Mouse (Mus musculus) CH12.LX (cell line): ENCODE data around the gene Pskh1. TPM values are rescaled to one million over a fixed set of nuclear protein-coding genes. Genes with fewer than 3 reads are reported as not detected.

ENCODE experiments used
- DNase-seq: peaks from one replicate; pipeline ENCODE4 v3.0.0-alpha.2; 2013; ENCODE audit errors: extremely low read depth
- H3K27ac ChIP-seq: 2 replicates; pipeline ENCODE4 v1.5.1; 2012; ENCODE audit warnings: low read depth, mild to moderate bottlenecking, control low read depth, moderate library complexity; ENCODE audit not compliant: insufficient read depth
- H3K27me3 ChIP-seq: replicated peaks from 2 replicates; pipeline ENCODE3; 2012; ENCODE audit warnings: inconsistent platforms
- H3K36me3 ChIP-seq, 2 experiments: replicated peaks in 1 of 2; 2 replicates each; pipeline versions ENCODE3 to v1.6.1; 2012; ENCODE audit warnings: inconsistent platforms in 1 of 2, low read length in 1 of 2, mild to moderate bottlenecking in 1 of 2, mixed read lengths in 1 of 2, moderate library complexity in 1 of 2; ENCODE audit not compliant: control insufficient read depth in 1 of 2, insufficient read depth in 1 of 2
- H3K4me1 ChIP-seq, 2 experiments: 2 replicates each; pipeline ENCODE4 v1.6.1; 2012; ENCODE audit warnings: inconsistent platforms in 1 of 2, moderate library complexity in 1 of 2; ENCODE audit not compliant: insufficient read depth in 2 of 2, control insufficient read depth in 1 of 2
- H3K4me2 ChIP-seq: 2 replicates; pipeline ENCODE4 v1.6.1; 2012; ENCODE audit warnings: low read depth, mild to moderate bottlenecking, control low read depth; ENCODE audit not compliant: poor library complexity, insufficient read depth, severe bottlenecking
- H3K4me3 ChIP-seq, 3 experiments: fragments of 150-350 bp in 1 of 3; sonication (generic) in 1 of 3; replicated peaks in 1 of 3; 2 replicates each; pipeline versions ENCODE3 to v1.5.1; 2011 to 2012; ENCODE audit warnings: low read depth in 2 of 3, low read length in 2 of 3, mild to moderate bottlenecking in 2 of 3, moderate library complexity in 2 of 3, control low read depth in 1 of 3, improper control_type of control experiment in 1 of 3, inconsistent platforms in 1 of 3, mixed read lengths in 1 of 3; ENCODE audit not compliant: poor library complexity in 1 of 3
- H3K79me2 ChIP-seq: replicated peaks from 2 replicates; pipeline ENCODE4 v1.6.1; 2012; ENCODE audit warnings: mild to moderate bottlenecking, moderate library complexity; ENCODE audit not compliant: control insufficient read depth, poor library complexity, insufficient read depth, severe bottlenecking; ENCODE audit errors: extremely low read depth
- H3K9ac ChIP-seq: 2 replicates; pipeline ENCODE4 v1.6.1; 2012; ENCODE audit warnings: low read depth, mild to moderate bottlenecking, control low read depth, moderate library complexity; ENCODE audit not compliant: insufficient read depth
- H3K9me3 ChIP-seq: replicated peaks from 2 replicates; pipeline ENCODE3; 2012; ENCODE audit warnings: low read length, inconsistent platforms, mixed read lengths
- E2F4 ChIP-seq: IDR thresholded peaks from 2 replicates; pipeline ENCODE4 v1.6.1; 2011; ENCODE audit warnings: low read depth, low read length, improper control_type of control experiment; ENCODE audit not compliant: insufficient replicate concordance
- HCFC1 ChIP-seq: IDR thresholded peaks from 2 replicates; pipeline ENCODE4 v1.6.1; 2012; ENCODE audit warnings: low read depth, mild to moderate bottlenecking, inconsistent platforms, low read length, improper control_type of control experiment
- IRF4 ChIP-seq: IDR thresholded peaks from 2 replicates; pipeline ENCODE4 v1.6.1; 2014; ENCODE audit warnings: low read depth, mild to moderate bottlenecking, inconsistent platforms, low read length, improper control_type of control experiment
- JUN ChIP-seq: IDR thresholded peaks from 2 replicates; pipeline ENCODE4 v1.6.1; 2011; ENCODE audit warnings: low read depth, mild to moderate bottlenecking, low read length, improper control_type of control experiment, moderate library complexity; ENCODE audit not compliant: insufficient read depth
- MAFK ChIP-seq: IDR thresholded peaks from 2 replicates; pipeline ENCODE4 v1.6.1; 2011; ENCODE audit warnings: low read length, improper control_type of control experiment; ENCODE audit not compliant: insufficient replicate concordance
- MAZ ChIP-seq: IDR thresholded peaks from 2 replicates; pipeline ENCODE4 v1.6.1; 2012; ENCODE audit warnings: low read depth, mild to moderate bottlenecking, inconsistent platforms, low read length, improper control_type of control experiment, moderate library complexity
- NELFE ChIP-seq: IDR thresholded peaks from 2 replicates; pipeline ENCODE4 v1.6.1; 2011; ENCODE audit warnings: low read depth, low read length, improper control_type of control experiment
- POLR2A ChIP-seq: IDR thresholded peaks from 2 replicates; pipeline ENCODE4 v1.6.1; 2011; ENCODE audit warnings: low read depth, mild to moderate bottlenecking, improper control_type of control experiment, low read length
- UBTF ChIP-seq: IDR thresholded peaks from 2 replicates; pipeline ENCODE4 v1.6.1; 2012; ENCODE audit warnings: low read depth, mild to moderate bottlenecking, inconsistent platforms, low read length, improper control_type of control experiment, moderate library complexity
- USF1 ChIP-seq: IDR thresholded peaks from 2 replicates; pipeline ENCODE4 v1.6.1; 2014; ENCODE audit warnings: low read depth, mild to moderate bottlenecking, inconsistent platforms, low read length, improper control_type of control experiment
- ZC3H11A ChIP-seq: IDR thresholded peaks from 2 replicates; pipeline ENCODE4 v1.6.1; 2012; ENCODE audit warnings: low read depth, mild to moderate bottlenecking, inconsistent platforms, low read length, improper control_type of control experiment
- ZMIZ1 ChIP-seq: IDR thresholded peaks from 2 replicates; pipeline ENCODE4 v1.6.1; 2012; ENCODE audit warnings: low read depth, mild to moderate bottlenecking, inconsistent platforms, low read length, improper control_type of control experiment
- dilution Hi-C: fragments of 300-500 bp; cut with MboI; formaldehyde crosslinking; loops from 2 replicates; pipeline ENCODE4 v1.14.3; 2020; ENCODE audit warnings: low sequenced_read_pairs; ENCODE audit not compliant: extremely low pct_unique_long_range_greater_than_20kb, extremely low pct_ligation_motif_present
- in situ Hi-C: fragments of 300-500 bp; cut with MboI; formaldehyde crosslinking; loops from 3 replicates; pipeline ENCODE4 v1.14.3; 2019; ENCODE audit warnings: low sequenced_read_pairs, low pct_ligation_motif_present, low pct_unique_long_range_greater_than_20kb, mixed read lengths
- polyA plus RNA-seq: library from polyadenylated mRNA; unstranded; fragments of >175 nt; gene quantifications from 2 replicates; pipeline ENCODE4 v1.2.1, GENCODE M21; 2012; ENCODE audit warnings: low read depth; ENCODE audit not compliant: insufficient read length
- total RNA-seq, 2 experiments: library from RNA; depleted of rRNA; stranded (reverse); fragments of 300-350 nt in 1 of 2; fragments of >200 nt in 1 of 2; gene quantifications; 2 replicates each; pipeline ENCODE4 v1.2.3; 2012 to 2014

The Pskh1 gene
- total and polyA plus RNA-seq, 3 experiments = 11.0 to 12.9 (median 12.3) TPM

GRCm38 (mm10) chr8:105943321-105943739 is 43.1 kb downstream of the Pskh1 start, which contains the start of gene Lcat:
TSS of gene Lcat (minus strand) at chr8:105943382.
- H3K4me3 ChIP-seq = no peak within 1 kb of the TSS

DNA sequence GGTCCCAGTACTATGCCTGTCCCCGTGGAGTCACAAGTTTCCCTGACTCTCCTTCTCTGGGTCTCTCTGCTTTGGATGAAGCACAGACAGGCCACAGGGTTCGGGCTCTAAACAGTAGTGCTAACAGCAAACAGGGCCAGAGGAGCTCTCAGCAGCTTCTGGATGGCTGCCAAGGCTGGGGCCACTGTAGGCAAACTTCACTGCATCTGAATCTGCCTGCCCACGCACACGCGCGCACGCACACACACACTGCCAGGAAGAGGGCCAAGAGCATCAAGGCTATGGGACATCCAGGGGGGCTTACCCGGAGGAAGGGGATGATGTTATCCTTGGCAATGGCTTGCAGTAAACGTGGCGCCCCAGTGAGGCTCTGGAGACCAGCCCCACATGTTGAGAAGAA is 49.1 kb downstream of the Pskh1 start:
- Histone ChIP-seq H3K27ac (no peak overlapping the region), H3K4me3 (no peak overlapping the region), H3K9me3 (no peaks in the 10 kb centered on the region), H3K4me1 (peaks cover 5 to 17% of the 10 kb centered on the region in 2 experiments), H3K79me2 (no peaks in the 10 kb centered on the region)
- TF ChIP-seq ZMIZ1 = no peak
- no peak for TF ChIP-seq HCFC1
- no peak for TF ChIP-seq ZC3H11A
- no peak for TF ChIP-seq NELFE
- TF ChIP-seq USF1 = no peak
- no peak for TF ChIP-seq MAFK
- TF ChIP-seq, all 38 proteins: peak for 0
- no peak for DNase-seq
- dilution Hi-C loops (no loop called here), in situ Hi-C loops (no loop called here)
- Histone ChIP-seq H3K27me3 (no peaks in the 10 kb centered on the region), H3K9ac (no peak overlapping the region), H3K4me2 (no peak overlapping the region), H3K36me3 (peaks cover 19 to 88% of the 10 kb centered on the region in 2 experiments)

More at GRCm38 (mm10) chr8:105943321-105943739, 43.1 kb downstream of the Pskh1 start, which contains the start of gene Lcat:
- Histone ChIP-seq H3K4me1 (peaks cover 0 to 15% of the 10 kb centered on the region in 2 experiments; a peak in 2 of 4 replicates), H3K4me2 (no peak within 1 kb of the TSS), H3K9me3 (no peaks in the 10 kb centered on the region), H3K79me2 (no peaks in the 10 kb centered on the region), H3K36me3 (peaks cover 22 to 71% of the 10 kb centered on the region in 2 experiments), H3K9ac (no peak within 1 kb of the TSS), H3K27me3 (no peaks in the 10 kb centered on the region), H3K27ac (no peak within 1 kb of the TSS)
- in situ Hi-C loops = no loop called here
- dilution Hi-C loops = no loop called here
- TF ChIP-seq NELFE (no peak), ZC3H11A (no peak), JUN (no peak), ZMIZ1 (no peak), IRF4 (no peak), UBTF (no peak), POLR2A (no peak), E2F4 (no peak), MAZ (no peak)
- DNase-seq = no peak

- Histone ChIP-seq H3K9ac (no peak overlapping the region), H3K36me3 (peaks cover 9 to 84% of the 10 kb centered on the region in 2 experiments), H3K27ac (no peak overlapping the region), H3K79me2 (no peaks in the 10 kb centered on the region), H3K27me3 (no peaks in the 10 kb centered on the region), H3K9me3 (no peaks in the 10 kb centered on the region), H3K4me3 (no peak overlapping the region), H3K4me2 (no peak overlapping the region), H3K4me1 (peaks cover 5 to 17% of the 10 kb centered on the region in 2 experiments)
- DNase-seq = no peak
- dilution Hi-C loops (no loop called here), in situ Hi-C loops (no loop called here)
- TF ChIP-seq NELFE = no peak
Measured at GRCm38 (mm10) chr8:105951057-105951659, 50.9 kb downstream of the Pskh1 start.
